Mouse (Mus musculus): ENCODE measurements at regions not wholly inside any gene's neighbourhood (a gene's known extent, or its start where the extent isn't known, plus 50 kb on each side); places are given as distances from the start of the nearest gene placed in this dataset.

- no peak for DNase-seq (ENCODE audit: low read depth, low spot score)
- Histone ChIP-seq H3K4me3 (ENCODE audit: control insufficient read depth in 1 of 2, insufficient read depth in 1 of 2, low read depth in 2 of 2, low read length in 2 of 2) (no peak overlapping the region), H3K4me1 (ENCODE audit: control insufficient read depth in 1 of 2, insufficient read depth in 2 of 2, low read length in 2 of 2) (no peaks in the 10 kb centered on the region), H3K27ac (ENCODE audit: control insufficient read depth, low read depth, low read length) (no peak overlapping the region), H3K79me2 (ENCODE audit: control insufficient read depth, insufficient read depth, low read length, poor library complexity) (no peaks in the 10 kb centered on the region), H3K27me3 (ENCODE audit: control insufficient read depth in 1 of 2, insufficient read depth in 2 of 2, low read length in 2 of 2) (no peaks in the 10 kb centered on the region), H3K9me3 (replicated peaks; ENCODE audit: insufficient read depth, low read length) (no peaks in the 10 kb centered on the region), H3K36me3 (ENCODE audit: control insufficient read depth in 1 of 2, insufficient read depth in 2 of 2, low read length in 2 of 2) (no peaks in the 10 kb centered on the region), H3K9ac (ENCODE audit: control insufficient read depth, low read depth, low read length, poor library complexity, severe bottlenecking) (no peak overlapping the region)
- TF ChIP-seq ELF1 (IDR thresholded peaks at IDR 0.05; ENCODE audit: low read depth, low read length) (no peak), SMC3 (IDR thresholded peaks at IDR 0.05; ENCODE audit: low read depth, low read length) (no peak), E2F4 (IDR thresholded peaks at IDR 0.05; ENCODE audit: borderline replicate concordance, low read depth, low read length) (no peak), GABPA (IDR thresholded peaks at IDR 0.05; ENCODE audit: low read depth, low read length) (no peak), TBP (IDR thresholded peaks at IDR 0.05; ENCODE audit: low read depth, low read length) (no peak), NELFE (IDR thresholded peaks at IDR 0.05; ENCODE audit: low read depth, low read length) (no peak), USF1 (IDR thresholded peaks at IDR 0.05; ENCODE audit: low read depth, low read length) (no peak), RCOR1 (IDR thresholded peaks at IDR 0.05; ENCODE audit: low read depth, low read length) (no peak), EP300 (IDR thresholded peaks at IDR 0.05; ENCODE audit: low read depth in 1 of 2, low read length in 2 of 2) (no peak), POLR2AphosphoS5 (IDR thresholded peaks at IDR 0.05; ENCODE audit: borderline replicate concordance, low read depth, low read length) (no peak), MXI1 (IDR thresholded peaks at IDR 0.05; ENCODE audit: low read depth, low read length) (no peak), BHLHE40 (IDR thresholded peaks at IDR 0.05; ENCODE audit: borderline replicate concordance, low read depth, low read length) (no peak), POLR2AphosphoS2 (IDR thresholded peaks at IDR 0.05; ENCODE audit: low read length) (no peak), CTCF (IDR thresholded peaks at IDR 0.05 in 2 of 3, conservative IDR thresholded peaks at IDR 0.05 in 1 of 3; ENCODE audit: control insufficient read depth in 1 of 3, insufficient read depth in 1 of 3, low read depth in 2 of 3, low read length in 3 of 3, poor library complexity in 1 of 3, severe bottlenecking in 1 of 3) (no peak), HCFC1 (IDR thresholded peaks at IDR 0.05; ENCODE audit: low read depth, low read length) (no peak), MAFK (IDR thresholded peaks at IDR 0.05; ENCODE audit: borderline replicate concordance, low read depth, low read length) (no peak), MYC (IDR thresholded peaks at IDR 0.05; ENCODE audit: low read depth, low read length) (no peak), ZNF384 (IDR thresholded peaks at IDR 0.05; ENCODE audit: low read depth, low read length) (no peak)
Measured at GRCm38 (mm10) chr6:140973732-140974131, 244.6 kb downstream of the Gm11077 start.

GRCm38 (mm10) chr6:140976989-140977388 is 247.9 kb downstream of the Gm11077 start:
- H3K4me1 ChIP-seq (ENCODE audit: control insufficient read depth in 1 of 2, insufficient read depth in 2 of 2, low read length in 2 of 2): no peaks in the 10 kb centered on the region
- no peak overlapping the region for H3K4me3 ChIP-seq (ENCODE audit: control insufficient read depth in 1 of 2, insufficient read depth in 1 of 2, low read depth in 2 of 2, low read length in 2 of 2)
- no peaks in the 10 kb centered on the region for H3K36me3 ChIP-seq (ENCODE audit: control insufficient read depth in 1 of 2, insufficient read depth in 2 of 2, low read length in 2 of 2)
- no peaks in the 10 kb centered on the region for H3K9me3 ChIP-seq (replicated peaks; ENCODE audit: insufficient read depth, low read length)
- H3K27ac ChIP-seq (ENCODE audit: control insufficient read depth, low read depth, low read length): no peak overlapping the region
- no peak overlapping the region for H3K9ac ChIP-seq (ENCODE audit: control insufficient read depth, low read depth, low read length, poor library complexity, severe bottlenecking)
- DNase-seq (ENCODE audit: low read depth, low spot score): no peak
- no peak for TF ChIP-seq BHLHE40 (IDR thresholded peaks at IDR 0.05; ENCODE audit: borderline replicate concordance, low read depth, low read length)
- no peak for TF ChIP-seq TBP (IDR thresholded peaks at IDR 0.05; ENCODE audit: low read depth, low read length)
- TF ChIP-seq GABPA (IDR thresholded peaks at IDR 0.05; ENCODE audit: low read depth, low read length): no peak
- H3K79me2 ChIP-seq (ENCODE audit: control insufficient read depth, insufficient read depth, low read length, poor library complexity): no peaks in the 10 kb centered on the region
- no peaks in the 10 kb centered on the region for H3K27me3 ChIP-seq (ENCODE audit: control insufficient read depth in 1 of 2, insufficient read depth in 2 of 2, low read length in 2 of 2)

Data from MEL (cell line).